Mouse (Mus musculus): Measurements from ENCODE around the gene Elovl1.

The Elovl1 gene

DNA sequence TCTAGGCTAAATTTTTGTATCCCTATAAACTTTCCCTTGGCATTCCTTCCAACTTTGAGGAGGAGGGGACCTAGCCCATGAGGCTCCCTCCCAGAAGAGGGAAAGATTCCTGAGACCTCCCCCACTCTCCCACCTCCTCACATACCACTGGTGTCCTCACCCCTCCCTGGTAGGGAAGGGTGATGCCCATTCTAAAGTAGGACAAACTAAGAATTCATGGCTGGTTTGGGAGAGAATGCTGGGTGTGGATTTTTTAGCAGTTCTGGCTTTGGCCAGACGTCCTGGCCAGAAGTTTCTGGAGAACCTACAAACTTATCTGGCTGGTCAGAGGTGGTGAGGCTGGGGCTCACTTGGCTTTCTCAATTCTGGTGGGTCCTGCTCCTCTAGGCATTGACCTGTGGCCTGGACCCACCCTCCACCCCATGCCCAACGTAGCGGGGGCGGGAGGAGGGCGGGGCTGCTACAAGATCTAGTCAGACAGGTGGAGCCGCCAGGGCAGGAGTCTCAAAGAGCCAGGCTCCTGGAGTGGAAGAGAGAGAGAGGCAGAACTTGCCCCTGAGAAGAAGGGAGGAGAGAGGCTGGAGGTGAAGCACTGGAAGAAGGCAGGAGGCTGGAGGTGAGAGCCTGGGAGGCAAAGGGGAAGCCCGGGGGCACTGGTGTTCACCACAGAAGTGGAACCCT lies 1.5 kb downstream of the Elovl1 start:
- no peak for DNase-seq

DNA sequence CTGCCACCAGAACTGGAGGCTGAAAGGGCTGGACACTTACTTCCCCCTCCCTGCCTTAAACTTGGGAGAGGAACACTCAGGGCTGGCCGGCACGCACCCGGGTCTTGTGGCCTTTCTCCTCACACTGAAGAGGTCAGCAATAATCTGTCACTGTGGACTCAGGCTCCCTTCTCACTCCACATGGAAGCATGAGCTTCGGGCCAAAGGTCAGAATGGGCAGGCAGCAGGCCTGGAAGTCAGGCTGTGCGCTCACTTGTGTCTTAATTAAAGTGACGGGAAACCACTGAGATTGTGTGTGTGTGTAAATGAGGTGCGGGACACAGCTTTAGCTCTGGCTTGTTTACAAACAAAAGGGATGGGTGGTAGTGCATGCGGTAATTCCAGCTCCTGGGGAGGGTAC lies 4.4 kb downstream of the Elovl1 start:
- DNase-seq = no peak

DNA sequence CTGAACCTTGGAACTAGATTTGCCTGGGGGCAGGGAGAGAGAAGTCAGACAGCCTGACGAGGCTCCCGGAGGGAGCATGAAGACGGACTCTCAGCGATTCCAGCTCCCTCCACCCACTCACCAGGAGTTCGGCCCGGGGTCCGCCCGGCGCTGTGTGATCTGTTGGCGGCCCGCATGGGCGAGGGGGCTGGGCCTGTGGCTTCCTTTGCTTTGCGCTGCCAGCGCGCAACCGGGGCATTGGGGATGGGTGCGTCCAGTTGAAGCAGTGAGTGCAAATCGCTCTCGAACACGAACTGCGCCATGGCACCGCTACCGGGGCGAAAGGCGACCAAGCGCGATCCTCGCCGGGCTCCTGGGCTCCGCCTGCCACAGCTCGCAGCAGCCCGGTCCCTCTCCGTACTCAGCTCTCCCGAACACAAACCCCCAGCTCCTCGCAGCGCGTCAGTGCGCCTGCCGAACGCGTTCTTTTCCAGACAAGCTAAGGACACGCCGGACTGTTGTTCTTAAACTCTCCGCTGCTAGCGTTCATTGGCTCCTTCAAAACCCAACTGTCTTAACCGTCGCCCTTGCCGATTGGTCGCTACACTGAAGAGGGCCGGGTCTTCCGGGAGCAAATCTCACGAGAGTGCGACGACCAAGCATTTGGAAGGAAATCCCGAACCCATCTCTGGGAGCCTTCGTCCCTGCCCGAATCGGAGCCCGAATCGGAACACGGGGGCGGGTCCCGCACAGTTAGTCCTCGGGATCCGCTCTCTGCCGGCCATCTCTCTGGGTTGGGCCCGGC lies 9.1 kb downstream of the Elovl1 start, which contains the start of gene Cdc20:
Cdc20 (minus strand) TSS at position 533 of the 784 bp plus-strand sequence.
- DNase-seq = peak; percentile 67

DNA sequence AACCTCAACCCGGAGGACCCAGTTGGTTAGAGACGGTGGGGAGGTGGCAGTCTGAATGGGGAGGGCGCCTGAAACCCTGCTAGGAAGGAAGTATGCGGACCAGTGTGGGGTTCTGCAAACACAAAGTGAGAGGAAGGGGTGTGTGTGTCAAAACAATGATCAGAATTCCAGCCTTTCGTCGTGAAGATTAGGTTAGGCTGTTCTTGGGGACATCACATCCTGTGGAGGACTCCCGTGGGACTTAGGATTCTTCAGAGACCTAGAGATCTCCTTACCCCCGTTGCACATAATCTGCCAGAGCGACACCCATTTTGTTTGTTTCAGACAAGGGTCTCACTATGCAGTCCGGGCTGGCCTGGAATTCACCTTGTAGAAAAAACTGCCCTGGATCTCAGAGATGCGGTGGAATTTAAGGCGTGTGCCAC lies 9.9 kb downstream of the Elovl1 start:
- no peak for DNase-seq

DNA sequence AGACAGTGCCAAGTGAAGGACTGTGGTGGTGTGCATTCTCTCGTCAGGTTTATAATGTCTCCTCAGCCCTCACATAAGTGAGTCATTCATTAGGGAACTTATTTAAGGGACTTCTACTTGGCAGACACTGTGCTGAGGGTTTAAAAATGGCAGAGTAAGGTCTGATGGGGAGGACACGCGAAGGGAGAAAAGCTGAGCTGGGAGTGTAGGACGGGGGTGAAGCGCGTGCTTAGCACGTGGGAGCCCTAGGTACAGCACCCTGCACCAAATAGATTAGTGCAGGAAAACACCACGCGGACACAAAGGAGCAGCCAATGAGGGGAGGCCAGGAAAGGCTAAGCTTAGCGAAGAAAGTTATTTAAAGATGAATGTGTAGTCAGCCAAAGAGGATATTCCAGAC lies 17.2 kb downstream of the Elovl1 start:
- no peak for DNase-seq

DNA sequence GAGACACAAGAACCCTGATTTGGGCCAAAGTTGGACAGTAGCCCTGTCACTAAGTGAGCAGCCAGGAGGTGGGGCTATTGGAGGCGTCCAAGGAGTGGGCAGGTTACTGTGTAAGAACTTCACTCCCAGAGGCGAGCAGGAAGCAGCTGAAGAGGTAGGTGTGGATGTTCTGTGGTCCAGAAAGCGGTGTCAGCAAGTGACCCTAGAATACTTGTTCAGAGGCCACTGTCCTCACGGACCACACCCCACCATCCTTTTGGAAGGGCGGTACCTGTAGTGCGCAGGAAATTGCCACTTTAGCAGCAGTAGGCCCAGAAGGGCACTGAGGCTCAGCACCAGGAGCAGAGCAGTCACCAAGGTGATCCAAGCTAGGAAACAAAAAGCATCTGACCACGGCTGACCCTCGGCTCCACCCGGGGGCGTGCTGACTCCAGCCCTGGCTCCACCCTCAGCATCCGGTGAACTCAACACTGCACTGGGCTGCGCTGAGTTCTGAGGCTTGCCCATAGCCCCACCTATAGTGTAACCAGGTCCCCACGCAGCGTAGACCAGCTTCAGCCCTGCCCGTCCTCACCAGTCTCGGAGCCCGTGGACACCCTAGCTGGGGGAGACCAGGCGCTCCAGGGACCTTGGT lies 18.0 kb downstream of the Elovl1 start:
- DNase-seq = no peak

DNA sequence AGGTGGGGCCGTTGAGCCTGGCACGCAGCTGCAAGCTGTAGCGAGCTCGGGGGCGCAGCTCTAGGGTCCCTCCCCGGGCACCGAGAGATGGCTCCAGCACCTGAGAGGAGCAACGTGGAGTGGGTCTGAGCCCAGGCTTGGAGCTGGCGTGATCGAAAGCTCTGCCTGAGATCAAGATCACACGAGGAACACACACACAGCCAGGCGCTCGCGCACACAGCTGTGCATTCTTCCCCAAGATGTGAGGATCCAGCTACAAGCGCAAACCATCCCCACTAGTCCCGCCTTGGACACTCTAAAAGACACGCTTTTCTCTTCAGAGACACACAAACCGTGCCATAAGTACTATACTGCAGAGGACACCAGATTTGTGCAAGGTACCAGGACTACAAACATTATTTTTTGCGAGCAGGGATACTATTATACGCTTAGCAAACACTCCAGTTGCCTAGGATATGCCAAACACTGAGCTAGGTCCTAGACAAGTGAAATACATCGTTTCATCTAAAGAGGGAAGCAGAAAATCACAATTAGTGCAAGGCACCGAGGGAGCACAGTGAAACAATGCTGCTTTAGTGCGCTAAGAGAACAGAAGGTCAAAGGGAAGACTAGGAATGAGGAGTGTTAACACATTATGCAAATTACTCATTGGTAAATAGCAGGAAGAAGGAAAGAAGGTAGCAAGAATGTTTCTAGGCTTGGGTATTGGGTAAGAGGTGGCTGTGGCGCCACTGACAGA lies 18.7 kb downstream of the Elovl1 start:
- DNase-seq = no peak

DNA sequence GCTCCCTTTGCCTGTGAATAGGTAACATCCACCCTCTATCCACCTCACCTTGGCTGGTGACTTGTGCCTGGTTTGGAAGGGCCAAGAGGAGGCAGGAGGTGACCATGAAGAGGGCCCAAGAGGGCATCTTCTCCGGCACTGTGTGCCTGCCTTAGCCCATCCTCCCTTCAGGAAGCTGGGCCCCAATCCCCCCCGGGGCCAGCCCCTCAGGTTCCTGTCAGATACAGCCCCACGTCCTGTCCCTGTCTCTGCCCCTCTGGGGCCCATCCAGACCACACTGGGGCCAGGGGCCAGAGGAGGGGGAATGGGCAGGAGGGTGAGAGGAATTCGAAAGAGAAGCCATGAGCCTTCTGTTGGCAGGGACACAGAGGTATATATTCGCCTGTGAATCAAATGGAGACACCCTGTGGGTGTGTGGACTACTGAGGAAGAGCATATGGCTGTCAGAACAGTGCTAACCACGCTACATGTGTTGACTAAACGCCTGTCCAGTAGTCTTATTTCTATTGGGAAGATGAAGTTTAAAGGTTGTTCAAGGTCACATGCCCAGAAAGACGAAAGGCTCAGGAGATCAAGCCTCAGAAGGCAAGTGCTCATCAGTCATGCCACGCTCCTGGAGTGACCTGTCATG lies 29.6 kb downstream of the Elovl1 start, which contains the start of gene Mpl:
Mpl (minus strand) TSS at position 169 of the 631 bp plus-strand sequence.
- no peak for DNase-seq

DNA sequence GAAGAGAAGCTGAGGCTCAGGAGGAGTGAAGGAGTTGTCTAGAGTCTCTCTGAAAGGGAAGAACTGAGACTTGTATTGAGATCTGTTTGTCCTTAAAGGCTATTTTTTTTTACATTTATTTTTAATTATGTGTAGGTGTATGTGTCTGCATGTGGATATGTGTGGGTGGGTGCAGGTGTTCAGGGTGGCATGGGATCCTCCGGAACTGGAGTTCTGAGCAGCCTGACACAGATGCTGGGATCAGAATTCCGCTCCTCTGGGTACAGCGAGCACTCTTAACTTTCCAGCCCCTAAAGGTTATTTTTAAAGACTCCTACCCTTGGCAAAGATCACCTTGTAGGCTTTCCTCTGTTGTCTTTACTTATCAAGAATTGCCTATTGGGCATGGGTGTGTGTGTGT lies 37.1 kb downstream of the Elovl1 start:
- no peak for DNase-seq

DNA sequence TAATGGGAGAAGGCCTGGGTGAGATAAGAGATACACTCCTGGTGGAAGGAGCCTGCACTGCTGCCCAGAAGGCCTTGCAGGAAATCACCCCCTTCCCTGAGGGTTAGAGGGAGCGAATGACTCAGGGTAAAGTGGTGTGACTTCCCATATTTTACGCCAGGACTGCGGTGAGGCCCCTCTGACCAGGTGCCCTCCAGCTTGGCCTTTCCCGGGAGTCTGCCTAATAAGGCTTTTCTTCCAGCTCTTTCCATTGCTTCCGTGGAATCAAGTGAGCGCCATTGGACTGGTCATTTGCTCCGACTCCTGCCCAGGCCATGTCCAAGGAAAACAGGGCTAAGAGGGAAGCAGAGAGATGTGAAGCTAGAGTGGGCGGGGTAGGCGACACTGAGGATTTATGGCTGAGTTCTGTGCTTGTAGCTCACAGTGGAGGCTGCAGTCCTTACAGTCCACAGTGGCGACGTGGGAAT lies 37.8 kb downstream of the Elovl1 start:
- DNase-seq = no peak

DNA sequence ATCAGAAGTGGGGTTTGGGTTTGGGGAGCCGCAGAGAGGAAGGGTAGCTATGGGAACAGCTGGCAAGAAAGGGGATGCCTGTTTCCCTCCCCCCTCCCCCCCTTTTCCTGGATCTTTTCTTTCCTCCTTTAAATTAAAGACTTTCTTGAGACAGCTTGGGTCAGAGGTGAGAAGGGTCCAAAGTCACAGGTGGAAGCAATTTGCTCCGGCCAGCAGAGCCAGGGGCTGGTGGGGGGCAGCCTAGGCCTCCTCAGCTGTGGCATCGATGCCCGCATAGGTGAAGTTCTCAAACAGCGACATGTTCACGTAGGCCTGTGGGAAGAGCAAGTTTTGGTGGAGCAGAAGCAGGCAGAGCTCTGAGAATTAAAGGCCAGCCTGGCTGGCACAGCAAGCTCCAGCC lies 43.4 kb downstream of the Elovl1 start:
- no peak for DNase-seq

DNA sequence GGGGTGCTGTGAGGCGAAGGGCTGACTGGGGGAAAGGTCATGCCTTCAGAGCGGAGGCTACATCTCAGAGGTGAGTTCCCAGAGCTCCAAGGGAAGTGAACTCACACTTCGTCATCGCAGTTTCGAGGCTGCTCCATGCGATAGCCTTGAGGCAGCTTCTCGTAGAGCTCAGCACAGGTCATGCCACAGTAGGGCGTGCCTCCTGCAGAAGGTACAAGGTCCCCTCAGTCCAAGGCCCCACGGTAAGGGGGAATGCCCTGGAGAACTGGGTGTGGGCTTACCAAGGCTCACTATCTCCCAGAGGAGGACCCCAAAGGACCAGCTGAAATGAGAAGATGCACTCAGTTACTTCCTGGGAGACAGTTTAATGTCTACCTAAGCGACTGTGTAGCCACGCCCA lies 44.8 kb downstream of the Elovl1 start:
- no peak for DNase-seq

DNA sequence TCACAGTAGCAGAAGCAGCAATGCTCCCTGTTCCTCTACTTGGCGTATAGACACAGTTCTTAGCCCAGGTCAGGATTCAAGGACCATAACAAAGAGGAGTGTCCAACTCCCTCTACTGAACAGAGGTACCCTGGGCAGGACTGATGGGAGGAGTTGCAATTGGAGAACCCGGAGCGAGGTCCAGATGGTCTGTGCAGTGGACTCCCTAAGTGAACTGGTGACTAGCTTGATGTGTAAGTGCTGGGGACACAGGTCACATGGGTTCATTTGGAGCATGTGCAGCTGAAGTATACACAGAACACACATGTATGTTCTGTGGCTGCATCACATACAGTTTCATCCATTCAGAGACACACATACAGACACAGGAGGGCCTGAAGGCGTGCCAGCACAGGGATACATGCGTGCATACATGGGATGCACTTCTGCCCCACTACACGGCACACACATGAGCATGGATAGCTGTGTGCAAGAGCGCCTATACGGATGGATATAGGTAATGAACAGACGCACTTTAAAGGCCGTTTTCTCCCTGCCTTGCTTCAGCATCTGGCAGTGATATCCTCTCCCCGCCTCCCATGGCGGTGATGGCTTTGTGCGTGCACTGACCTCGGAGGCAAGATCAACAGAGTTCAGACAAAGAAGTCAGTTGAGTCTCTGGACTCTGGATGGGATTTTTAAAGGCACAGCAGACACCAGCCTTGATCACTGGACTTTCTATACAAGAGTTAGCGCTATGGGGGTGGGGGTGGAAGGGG lies 49.1 kb downstream of the Elovl1 start:
- no peak for DNase-seq
